Comparison of ENCODE assay signal across 8 mouse cellular contexts in the genomic region with DNA sequence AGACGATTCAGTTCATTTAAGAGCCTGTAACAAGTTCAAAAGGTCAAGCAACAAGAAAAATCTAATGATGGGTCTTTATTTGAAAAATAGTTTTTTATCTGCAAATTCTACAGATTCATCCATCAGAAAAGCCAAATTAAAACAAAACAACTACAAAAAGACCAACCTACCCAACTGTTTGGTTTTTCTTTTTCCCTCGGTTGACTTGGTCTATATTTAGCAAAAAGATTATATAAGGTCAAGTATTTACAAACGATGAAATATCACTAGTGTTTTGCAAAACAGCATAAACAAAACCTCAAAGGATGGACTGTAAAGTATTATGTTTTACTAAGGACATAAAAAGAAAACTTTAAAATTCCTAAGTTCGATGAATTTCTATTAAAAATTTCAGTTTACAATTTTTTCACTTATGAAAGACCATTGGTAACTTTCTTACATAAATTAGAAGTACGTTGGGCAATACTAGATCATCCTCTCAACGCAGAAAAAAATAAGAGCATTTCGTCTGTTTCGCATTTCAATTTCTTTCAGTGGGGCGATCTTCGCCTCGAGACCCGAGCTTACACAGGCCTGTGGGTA. TPM values are rescaled to one million over a fixed set of nuclear protein-coding genes. Genes with fewer than 3 reads are reported as not detected.
DNase-seq lines count a peak whose midpoint lies in the region; ATAC-seq and TF ChIP-seq lines count a peak whose summit lies in the region.

No protein-coding gene starts in this region.

- H3K4me1 ChIP-seq in heart, postnatal 0 days (ENCODE audit: control insufficient read depth, insufficient read depth): no peaks in the 10 kb centered on the region
- H3K4me1 ChIP-seq in MEL (ENCODE audit: control insufficient read depth in 1 of 2, insufficient read depth in 2 of 2, low read length in 2 of 2): no peaks in the 10 kb centered on the region
- H3K4me1 ChIP-seq in hindbrain, embryonic 10.5 days (replicated peaks): peaks cover 4% of the 10 kb centered on the region; the same call in 1 of the 2 replicates
- H3K4me1 ChIP-seq in midbrain, embryonic 11.5 days (ENCODE audit: control insufficient read depth, insufficient read depth, low read length): no peaks in the 10 kb centered on the region

- no peaks in the 10 kb centered on the region for H3K9me3 ChIP-seq in heart, postnatal 0 days (replicated peaks; ENCODE audit: control insufficient read depth, low read length)
- H3K9me3 ChIP-seq in MEL (replicated peaks; ENCODE audit: insufficient read depth, low read length): no peaks in the 10 kb centered on the region
- peaks cover 2% of the 10 kb centered on the region; the same call in 1 of the 2 replicates for H3K9me3 ChIP-seq in hindbrain, embryonic 10.5 days
- no peaks in the 10 kb centered on the region for H3K9me3 ChIP-seq in midbrain, embryonic 11.5 days (ENCODE audit: control insufficient read depth, low read length)

- peak overlapping the region; percentile 98 for H3K27ac ChIP-seq in heart, postnatal 0 days (ENCODE audit: low read depth)
- H3K27ac ChIP-seq in MEL (ENCODE audit: control insufficient read depth, low read depth, low read length): peak overlapping the region; percentile 100
- H3K27ac ChIP-seq in hindbrain, embryonic 10.5 days: peak overlapping the region; percentile 98
- peak overlapping the region; percentile 98; the same call in 1 of the 2 replicates for H3K27ac ChIP-seq in midbrain, embryonic 11.5 days (ENCODE audit: low read depth, low read length)

- 2% methylated on average over 12 of the region's 12 CpGs for WGBS in heart, postnatal 0 days
- 10% methylated on average over 12 of the region's 12 CpGs for WGBS in hindbrain, embryonic 10.5 days
- WGBS in midbrain, embryonic 11.5 days: 11% methylated on average over 12 of the region's 12 CpGs

- peak overlapping the region; percentile 73 for H3K4me3 ChIP-seq in heart, postnatal 0 days (ENCODE audit: low read depth, low read length)
- H3K4me3 ChIP-seq in MEL (ENCODE audit: control insufficient read depth in 1 of 2, insufficient read depth in 1 of 2, low read depth in 2 of 2, low read length in 2 of 2): peak overlapping the region; percentile 78 to 95
- H3K4me3 ChIP-seq in hindbrain, embryonic 10.5 days: peak overlapping the region; percentile 76
- H3K4me3 ChIP-seq in midbrain, embryonic 11.5 days (ENCODE audit: low read depth, low read length): peak overlapping the region; percentile 38

- TF ChIP-seq RAD21 in MEL (IDR thresholded peaks at IDR 0.05; ENCODE audit: low read depth, low read length): no peak

- H3K79me2 ChIP-seq in MEL (ENCODE audit: control insufficient read depth, insufficient read depth, low read length, poor library complexity): peaks cover 8% of the 10 kb centered on the region; the same call in 1 of the 2 replicates

- DNase-seq in heart, postnatal 0 days (ENCODE audit: low spot score): peak; percentile 48
- DNase-seq in heart, postnatal 25 days (ENCODE audit: low spot score): no peak
- no peak for DNase-seq in MEL (ENCODE audit: low read depth, low spot score)
- DNase-seq in hindbrain, embryonic 10.5 days (ENCODE audit: low spot score): no peak
- no peak for DNase-seq in midbrain, embryonic 11.5 days (ENCODE audit: low spot score, missing footprints)
- DNase-seq in right cerebral cortex, postnatal 4 days: no peak
- DNase-seq in layer of hippocampus, postnatal 36 days: no peak
- no peak for DNase-seq in natural killer cell, adult 2 months (ENCODE audit: low spot score in 2 of 2)

- no peaks in the 10 kb centered on the region for H3K27me3 ChIP-seq in heart, postnatal 0 days (ENCODE audit: control insufficient read depth, insufficient read depth, low read length)
- no peaks in the 10 kb centered on the region for H3K27me3 ChIP-seq in MEL (ENCODE audit: control insufficient read depth in 1 of 2, insufficient read depth in 2 of 2, low read length in 2 of 2)
- no peaks in the 10 kb centered on the region for H3K27me3 ChIP-seq in hindbrain, embryonic 10.5 days (ENCODE audit: insufficient read depth, poor library complexity, severe bottlenecking)
- H3K27me3 ChIP-seq in midbrain, embryonic 11.5 days (ENCODE audit: control insufficient read depth, insufficient read depth, low read length): no peaks in the 10 kb centered on the region

- intact Hi-C loops in heart, postnatal 25 days (cut with DNase I): loop anchor here (1.0 to 5.0 kb wide), 2 partner anchors 76 to 276 kb away; a partner anchor contains a TSS

- TF ChIP-seq EP300 in heart, postnatal 0 days (IDR thresholded peaks at IDR 0.05; ENCODE audit: low read depth): no peak
- TF ChIP-seq EP300 in MEL (IDR thresholded peaks at IDR 0.05; ENCODE audit: low read depth in 1 of 2, low read length in 2 of 2): peak in 1 of 2 experiments; percentile 25; a peak in 1 of 4 replicates

- H3K4me2 ChIP-seq in heart, postnatal 0 days (ENCODE audit: low read depth, low read length): peak overlapping the region; percentile 90
- peak overlapping the region; percentile 44 for H3K4me2 ChIP-seq in midbrain, embryonic 11.5 days

- no peaks in the 10 kb centered on the region for H3K36me3 ChIP-seq in heart, postnatal 0 days (replicated peaks; ENCODE audit: control insufficient read depth, insufficient read depth, low read length)
- peaks cover 0 to 8% of the 10 kb centered on the region in 2 experiments; a peak in 2 of 4 replicates for H3K36me3 ChIP-seq in MEL (ENCODE audit: control insufficient read depth in 1 of 2, insufficient read depth in 2 of 2, low read length in 2 of 2)
- 0 out of 2 replicates have a peak, but pooled peaks cover 3% of the 10 kb centered on the region for H3K36me3 ChIP-seq in hindbrain, embryonic 10.5 days
- no peaks in the 10 kb centered on the region for H3K36me3 ChIP-seq in midbrain, embryonic 11.5 days (ENCODE audit: control insufficient read depth, insufficient read depth, low read length)

- no peak; a peak in 1 of 4 replicates for TF ChIP-seq POLR2A in MEL (IDR thresholded peaks at IDR 0.05; ENCODE audit: control insufficient read depth in 1 of 2, insufficient read depth in 1 of 2, low read depth in 1 of 2, low read length in 2 of 2, poor library complexity in 1 of 2)

- peak overlapping the region; percentile 52 for H3K9ac ChIP-seq in heart, postnatal 0 days (replicated peaks; ENCODE audit: low read depth, low read length)
- H3K9ac ChIP-seq in MEL (ENCODE audit: control insufficient read depth, low read depth, low read length, poor library complexity, severe bottlenecking): peak overlapping the region; percentile 94
- H3K9ac ChIP-seq in midbrain, embryonic 11.5 days (ENCODE audit: low read length): peak overlapping the region; percentile 82; the same call in 1 of the 2 replicates

- ATAC-seq in heart, postnatal 0 days (ENCODE audit: insufficient read depth, low read depth): no peak
- ATAC-seq in midbrain, embryonic 11.5 days (ENCODE audit: low FRiP score): no peak

- TF ChIP-seq CTCF in heart, postnatal 0 days (IDR thresholded peaks at IDR 0.05; ENCODE audit: low read depth): no peak
- no peak for TF ChIP-seq CTCF in MEL (IDR thresholded peaks at IDR 0.05 in 2 of 3, conservative IDR thresholded peaks at IDR 0.05 in 1 of 3; ENCODE audit: control insufficient read depth in 1 of 3, insufficient read depth in 1 of 3, low read depth in 2 of 3, low read length in 3 of 3, poor library complexity in 1 of 3, severe bottlenecking in 1 of 3)

TF ChIP-seq in MEL, 35 proteins besides CTCF, POLR2A, EP300 and RAD21:
- TF ChIP-seq ZNF384 (IDR thresholded peaks at IDR 0.05; ENCODE audit: low read depth, low read length): peak; percentile 13; the same call in 1 of the 2 replicates
- no peak for TF ChIP-seq MYC (IDR thresholded peaks at IDR 0.05; ENCODE audit: low read depth, low read length)
- TF ChIP-seq CHD1 (IDR thresholded peaks at IDR 0.05; ENCODE audit: low read depth, low read length): peak; percentile 96

RNA-seq across cellular contexts. Expression of a gene that starts 0.4 kb away (rescaled TPM):
- 3.7 TPM in 2 replicates for total RNA-seq in heart, postnatal 0 days (2014; rRNA removed; ENCODE audit: low replicate concordance)
- 5.3 and 5.4 TPM in 2 replicates for polyA plus RNA-seq in heart, postnatal 0 days (2015; fragmentation: Nextera tagmentation; extraction: Ambion mirVana)
- 1 to 10 TPM; 2.3 to 2.5 TPM for total RNA-seq in heart, postnatal 25 days (2021)
- total RNA-seq in MEL (2012; rRNA removed): 9.7 and 12.1 TPM in 2 replicates
- 10 to 100 TPM in 1 of 2 experiments, not detected in 1; 18.1 TPM for polyA plus RNA-seq in MEL (2012; ENCODE audit: insufficient read depth in 1 of 2, insufficient read length in 2 of 2, low read depth in 1 of 2, low replicate concordance in 2 of 2, missing spikeins in 1 of 2)
- polyA plus RNA-seq in hindbrain, embryonic 10.5 days (2016; fragmentation: Nextera tagmentation; extraction: Ambion mirVana): 12.5 and 15.1 TPM in 2 replicates
- polyA plus RNA-seq in midbrain, embryonic 11.5 days (2014; fragmentation: Nextera tagmentation; extraction: Ambion mirVana): 14.9 and 19.5 TPM in 2 replicates
- total RNA-seq in layer of hippocampus, postnatal 36 days (2021): 1 to 10 TPM; 3.9 to 5.1 TPM

RNA-seq across cellular contexts. Expression of a gene that starts 1.9 kb away (rescaled TPM):
- total RNA-seq in heart, postnatal 0 days (2014; rRNA removed; ENCODE audit: low replicate concordance): 1.5 and 3.9 TPM in 2 replicates
- polyA plus RNA-seq in heart, postnatal 0 days (2015; fragmentation: Nextera tagmentation; extraction: Ambion mirVana): 5.9 and 6.2 TPM in 2 replicates
- 1 to 10 TPM; 4.8 to 5.9 TPM for total RNA-seq in heart, postnatal 25 days (2021)
- 2.5 and 2.7 TPM in 2 replicates for total RNA-seq in MEL (2012; rRNA removed)
- polyA plus RNA-seq in MEL (2012; ENCODE audit: insufficient read depth in 1 of 2, insufficient read length in 2 of 2, low read depth in 1 of 2, low replicate concordance in 2 of 2, missing spikeins in 1 of 2): 1 to 10 TPM in 1 of 2 experiments, not detected in 1; 4.4 TPM
- 9.2 and 9.9 TPM in 2 replicates for polyA plus RNA-seq in hindbrain, embryonic 10.5 days (2016; fragmentation: Nextera tagmentation; extraction: Ambion mirVana)
- polyA plus RNA-seq in midbrain, embryonic 11.5 days (2014; fragmentation: Nextera tagmentation; extraction: Ambion mirVana): 10.0 and 10.7 TPM in 2 replicates
- 1 to 10 TPM; 6.0 to 6.8 TPM for total RNA-seq in layer of hippocampus, postnatal 36 days (2021)

RNA-seq across cellular contexts. Expression of a gene that starts 50.8 kb away (rescaled TPM):
- not detected in 2 replicates for total RNA-seq in heart, postnatal 0 days (2014; rRNA removed; ENCODE audit: low replicate concordance)
- polyA plus RNA-seq in heart, postnatal 0 days (2015; fragmentation: Nextera tagmentation; extraction: Ambion mirVana): not detected in 2 replicates
- total RNA-seq in heart, postnatal 25 days (2021): not detected
- not detected in 2 replicates for total RNA-seq in MEL (2012; rRNA removed)
- not detected for polyA plus RNA-seq in MEL (2012; ENCODE audit: insufficient read depth in 1 of 2, insufficient read length in 2 of 2, low read depth in 1 of 2, low replicate concordance in 2 of 2, missing spikeins in 1 of 2)
- polyA plus RNA-seq in hindbrain, embryonic 10.5 days (2016; fragmentation: Nextera tagmentation; extraction: Ambion mirVana): not detected in 2 replicates
- not detected in 2 replicates for polyA plus RNA-seq in midbrain, embryonic 11.5 days (2014; fragmentation: Nextera tagmentation; extraction: Ambion mirVana)
- total RNA-seq in layer of hippocampus, postnatal 36 days (2021): not detected
